Mouse (Mus musculus) ES-E14 (cell line): ENCODE measurements at regions not wholly inside any gene's neighbourhood (a gene's known extent, or its start where the extent isn't known, plus 50 kb on each side); places are given as distances from the start of the nearest gene placed in this dataset.

Experiments
- DNase-seq: peaks from one replicate; pipeline ENCODE4 v3.0.0-alpha.2; 2013; ENCODE audit warnings: low read depth, low spot score
- H3K27ac ChIP-seq: 2 replicates; pipeline ENCODE4 v1.5.1; 2012; ENCODE audit warnings: low read depth, mild to moderate bottlenecking, low read length, moderate library complexity, mixed read lengths; ENCODE audit not compliant: poor library complexity, insufficient read depth, severe bottlenecking
- H3K36me3 ChIP-seq: 2 replicates; pipeline ENCODE4 v1.6.1; 2012; ENCODE audit warnings: mild to moderate bottlenecking, low read length, moderate library complexity, mixed read lengths; ENCODE audit not compliant: control insufficient read depth, poor library complexity, insufficient read depth, severe bottlenecking
- H3K4me1 ChIP-seq, 2 experiments: fragments of 150-350 bp in 1 of 2; sonication (generic) in 1 of 2; 2 replicates each; pipeline ENCODE4 v1.6.1; 2012; ENCODE audit warnings: low read length in 2 of 2, mild to moderate bottlenecking in 1 of 2, mixed read lengths in 1 of 2; ENCODE audit not compliant: control insufficient read depth in 2 of 2, insufficient read depth in 2 of 2, poor library complexity in 1 of 2
- H3K4me3 ChIP-seq, 2 experiments: fragments of 150-350 bp in 1 of 2; sonication (generic) in 1 of 2; 2 replicates each; pipeline ENCODE4 v1.5.1; 2012; ENCODE audit warnings: low read length in 2 of 2, low read depth in 1 of 2, mild to moderate bottlenecking in 1 of 2, mixed read lengths in 1 of 2; ENCODE audit not compliant: insufficient read depth in 1 of 2, poor library complexity in 1 of 2, severe bottlenecking in 1 of 2
- H3K9ac ChIP-seq: 2 replicates; pipeline ENCODE4 v1.6.1; 2012; ENCODE audit warnings: low read depth, mild to moderate bottlenecking, low read length, mixed read lengths; ENCODE audit not compliant: poor library complexity, insufficient read depth, severe bottlenecking
- H3K9me3 ChIP-seq: fragments of 150-350 bp; sonication (generic); 2 replicates; pipeline ENCODE4 v1.6.1; 2012; ENCODE audit warnings: low read depth, mild to moderate bottlenecking, low read length; ENCODE audit not compliant: control insufficient read depth, insufficient read depth
- CHD2 ChIP-seq: IDR thresholded peaks from 2 replicates; pipeline ENCODE4 v1.6.1; 2014; ENCODE audit warnings: mild to moderate bottlenecking, low read depth, low read length, inconsistent platforms
- HCFC1 ChIP-seq: IDR thresholded peaks from 2 replicates; pipeline ENCODE4 v1.6.1; 2012; ENCODE audit warnings: low read length, inconsistent platforms, borderline replicate concordance; ENCODE audit not compliant: insufficient read depth
- MAFK ChIP-seq: IDR thresholded peaks from 2 replicates; pipeline ENCODE4 v1.6.1; 2014; ENCODE audit warnings: mild to moderate bottlenecking, low read depth, low read length, inconsistent platforms; ENCODE audit not compliant: insufficient read depth
- ZC3H11A ChIP-seq: IDR thresholded peaks from 2 replicates; pipeline ENCODE4 v1.6.1; 2012; ENCODE audit warnings: low read depth, mild to moderate bottlenecking, inconsistent platforms, low read length, borderline replicate concordance
- ZNF384 ChIP-seq: IDR thresholded peaks from 2 replicates; pipeline ENCODE4 v1.6.1; 2012; ENCODE audit warnings: low read depth, low read length, inconsistent platforms
- in situ Hi-C, 2 experiments: fragments of 600-800 bp; cut with MboI; formaldehyde crosslinking; loops; one replicate each; pipeline ENCODE4 v1.15.1; 2025; ENCODE audit warnings: low sequenced_read_pairs in 2 of 2, inconsistent platforms in 1 of 2; ENCODE audit not compliant: unreplicated experiment in 2 of 2

DNA sequence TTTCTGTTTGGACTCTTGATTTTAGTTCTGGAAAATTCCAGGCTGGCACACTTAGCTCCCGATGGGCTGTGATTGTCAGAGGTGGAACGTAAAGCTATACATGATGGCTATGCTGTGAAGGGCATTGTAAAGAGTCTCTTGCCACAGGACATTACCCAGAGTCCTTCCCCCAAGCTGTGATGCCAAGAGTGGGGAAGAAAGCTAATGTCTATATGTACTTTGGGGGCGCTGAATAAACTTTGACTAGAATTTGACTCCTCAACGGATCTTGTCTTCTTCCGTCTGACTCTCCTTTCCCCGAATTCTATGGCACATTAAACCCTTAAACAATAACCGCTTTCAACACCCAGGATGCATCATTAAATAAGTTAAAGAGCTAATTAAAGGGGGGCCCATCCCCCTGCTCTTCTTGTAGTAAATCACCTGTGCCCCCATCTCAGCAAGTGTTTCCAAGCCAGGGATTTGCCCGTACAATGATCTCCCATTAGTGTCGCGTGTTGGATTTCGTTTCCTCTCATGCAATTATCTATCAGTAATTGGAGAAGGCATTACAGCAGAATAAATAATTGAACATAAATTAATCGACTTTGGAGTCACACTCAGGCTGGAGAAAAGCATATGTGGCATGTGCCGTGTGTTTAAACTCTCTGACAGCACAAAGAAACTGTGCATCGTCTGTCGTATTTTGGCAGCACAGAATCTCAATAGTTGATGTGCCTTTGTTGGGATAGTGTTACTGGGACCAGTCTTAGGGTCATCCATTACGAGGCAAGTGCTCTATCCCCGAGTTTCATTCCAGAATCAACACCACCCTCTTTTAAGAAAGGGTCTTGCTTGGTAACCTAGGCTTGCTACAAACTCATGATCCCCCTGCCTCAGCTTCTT is 343.9 kb downstream of the Nucb2 start:
- Histone ChIP-seq H3K27ac (no peak overlapping the region), H3K4me1 (no peaks in the 10 kb centered on the region), H3K4me3 (no peak overlapping the region), H3K9ac (no peak overlapping the region), H3K36me3 (no peaks in the 10 kb centered on the region), H3K9me3 (no peaks in the 10 kb centered on the region)
- DNase-seq, result no peak
- TF ChIP-seq MAFK (no peak), HCFC1 (no peak), ZNF384 (no peak), CHD2 (no peak), ZC3H11A (no peak)
- in situ Hi-C loops, result no loop called here

DNA sequence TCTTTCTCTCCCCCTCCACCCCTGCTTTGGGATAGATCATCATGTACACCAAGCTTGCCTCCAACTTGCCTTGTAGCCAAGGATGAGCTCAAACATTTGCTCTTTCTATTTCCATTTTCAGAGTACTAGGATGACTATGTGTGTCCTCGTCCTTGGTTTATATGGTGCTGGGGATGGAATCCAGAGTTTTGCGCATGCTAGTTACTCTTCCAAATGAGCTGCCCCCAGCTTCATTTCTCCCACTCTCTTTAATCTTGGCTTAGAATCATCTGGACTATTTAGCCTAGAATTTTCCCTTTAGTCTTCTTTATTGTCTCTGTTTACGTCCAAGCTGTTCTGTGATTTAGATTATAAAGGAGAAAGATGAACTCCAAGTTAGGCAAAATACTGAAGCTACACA is 349.2 kb downstream of the Nucb2 start:
- in situ Hi-C loops, result no loop called here
- Histone ChIP-seq H3K4me1 (no peaks in the 10 kb centered on the region), H3K4me3 (no peak overlapping the region), H3K36me3 (no peaks in the 10 kb centered on the region), H3K9ac (no peak overlapping the region), H3K27ac (no peak overlapping the region), H3K9me3 (no peaks in the 10 kb centered on the region)
- DNase-seq, result no peak
- no peak for TF ChIP-seq CHD2

DNA sequence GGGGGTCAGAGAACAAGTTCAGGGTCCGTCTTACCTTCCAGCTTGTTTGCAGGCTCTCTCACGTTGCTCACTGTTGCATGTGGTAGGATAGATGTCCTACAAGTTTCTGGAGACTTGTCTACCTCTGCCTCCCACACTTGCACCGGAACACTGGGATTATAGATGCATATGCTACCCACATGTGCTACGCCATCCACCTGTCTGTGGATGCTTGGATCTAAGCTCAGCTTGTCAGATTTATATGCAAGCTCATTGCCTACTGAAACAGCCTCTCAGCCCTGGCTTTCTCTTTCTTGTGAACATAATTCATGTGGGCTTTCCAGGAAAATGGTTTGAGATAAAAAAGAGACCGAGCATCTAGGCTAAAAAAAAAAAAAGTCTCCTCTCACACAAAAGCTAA is 353.0 kb downstream of the Nucb2 start:
- Histone ChIP-seq H3K36me3 (no peaks in the 10 kb centered on the region), H3K9ac (no peak overlapping the region), H3K4me3 (no peak overlapping the region), H3K27ac (no peak overlapping the region), H3K9me3 (no peaks in the 10 kb centered on the region), H3K4me1 (no peaks in the 10 kb centered on the region; a peak in 1 of 4 replicates)
- in situ Hi-C loops, result no loop called here
- no peak for DNase-seq
- TF ChIP-seq ZNF384 (no peak), ZC3H11A (no peak), HCFC1 (no peak), CHD2 (no peak), MAFK (no peak)

DNA sequence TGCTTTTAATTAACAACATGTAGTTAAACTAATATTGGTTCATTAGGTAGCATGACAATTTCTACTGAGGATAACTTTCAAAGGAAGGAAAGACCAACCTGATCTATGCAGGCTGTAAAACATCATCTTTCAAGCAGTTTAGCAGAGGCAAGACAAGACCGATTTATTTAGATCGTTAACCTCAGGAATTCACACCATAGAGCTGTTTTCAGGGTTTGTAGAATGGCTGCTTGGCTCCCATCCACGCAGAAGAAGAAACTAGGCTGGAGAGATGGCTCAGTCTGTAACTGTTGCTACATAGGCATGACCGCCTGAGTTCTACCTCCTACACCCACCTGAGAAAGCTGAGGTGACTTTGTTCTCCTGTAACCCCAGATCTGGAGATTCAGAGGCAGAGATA is 353.6 kb downstream of the Nucb2 start:
- Histone ChIP-seq H3K4me1 (no peaks in the 10 kb centered on the region; a peak in 1 of 4 replicates), H3K9me3 (no peaks in the 10 kb centered on the region), H3K36me3 (no peaks in the 10 kb centered on the region), H3K27ac (no peak overlapping the region), H3K4me3 (no peak overlapping the region), H3K9ac (no peak overlapping the region)
- in situ Hi-C loops, result no loop called here
- TF ChIP-seq ZNF384, result no peak
- TF ChIP-seq CHD2, result no peak
- no peak for TF ChIP-seq HCFC1
- TF ChIP-seq MAFK, result no peak
- TF ChIP-seq ZC3H11A, result no peak
- DNase-seq, result no peak

DNA sequence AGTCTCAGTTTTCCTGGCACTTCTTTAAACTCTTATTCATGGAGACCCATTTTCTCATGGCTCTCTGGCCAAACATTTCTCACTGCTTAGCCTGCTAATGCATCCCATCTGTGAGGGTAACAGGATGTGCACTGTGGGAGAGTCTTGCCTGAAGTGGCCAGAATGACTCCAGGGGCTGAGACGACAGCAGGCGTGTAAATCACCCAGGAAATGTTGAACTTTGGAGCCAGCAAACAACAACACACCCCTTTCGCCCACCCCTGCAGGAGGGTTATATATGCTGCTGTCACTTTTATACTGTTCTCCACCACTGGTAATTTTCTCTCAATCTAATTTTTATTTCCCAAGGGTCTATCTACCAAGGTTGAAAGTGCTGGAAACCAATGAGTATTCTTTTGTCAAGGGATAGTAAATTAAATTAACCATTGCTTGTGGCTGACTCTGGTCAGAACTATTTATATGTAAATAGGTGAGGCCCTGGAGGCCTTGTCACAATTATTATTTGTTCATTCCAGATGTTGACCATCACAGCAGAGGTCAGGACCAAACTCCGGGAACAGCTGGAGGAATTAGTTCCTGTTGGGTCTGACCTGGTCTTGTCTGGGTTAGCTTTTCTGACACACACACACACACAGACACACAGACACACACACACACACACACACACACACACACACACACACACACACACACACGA is 378.2 kb downstream of the Nucb2 start:
- in situ Hi-C loops, result no loop called here
- Histone ChIP-seq H3K4me3 (no peak overlapping the region), H3K4me1 (no peaks in the 10 kb centered on the region), H3K36me3 (no peaks in the 10 kb centered on the region), H3K27ac (no peak overlapping the region), H3K9ac (no peak overlapping the region), H3K9me3 (no peaks in the 10 kb centered on the region)
- no peak for DNase-seq
- no peak for TF ChIP-seq CHD2
- TF ChIP-seq MAFK, result no peak
- no peak for TF ChIP-seq ZNF384
- TF ChIP-seq HCFC1, result no peak
- TF ChIP-seq ZC3H11A, result no peak
